Mouse (Mus musculus) midbrain, embryonic 15.5 days (tissue): Measurements from ENCODE around the gene 3110082I17Rik. TPM values are rescaled to one million over a fixed set of nuclear protein-coding genes. Genes with fewer than 3 reads are reported as not detected.

ENCODE experiments used
- ATAC-seq: fragments of 200-750 bp; cut with Nextera tagmentation; replicated peaks from 2 replicates; pipeline ENCODE4 v1.8.0; 2017; ENCODE audit warnings: moderate TSS enrichment
- H3K27ac ChIP-seq: fragments of 300-500 bp; sonication (generic); 2 replicates; pipeline ENCODE4 v1.5.1; 2015; ENCODE audit warnings: mild to moderate bottlenecking, inconsistent platforms
- H3K27me3 ChIP-seq: fragments of 300-500 bp; sonication (generic); replicated peaks from 2 replicates; pipeline ENCODE4 v1.6.1; 2015; ENCODE audit warnings: inconsistent platforms
- H3K36me3 ChIP-seq: fragments of 300-500 bp; sonication (generic); replicated peaks from 2 replicates; pipeline ENCODE4 v1.6.1; 2015; ENCODE audit warnings: inconsistent platforms
- H3K4me1 ChIP-seq: fragments of 300-500 bp; sonication (generic); 2 replicates; pipeline ENCODE4 v1.6.1; 2015; ENCODE audit warnings: inconsistent platforms
- H3K4me2 ChIP-seq: fragments of 300-500 bp; sonication (generic); 2 replicates; pipeline ENCODE4 v1.6.1; 2015; ENCODE audit warnings: inconsistent platforms, mild to moderate bottlenecking, moderate library complexity
- H3K4me3 ChIP-seq: fragments of 300-500 bp; sonication (generic); 2 replicates; pipeline ENCODE4 v1.5.1; 2015; ENCODE audit warnings: mild to moderate bottlenecking, inconsistent platforms
- H3K9ac ChIP-seq: fragments of 300-500 bp; sonication (generic); 2 replicates; pipeline ENCODE4 v1.6.1; 2015; ENCODE audit warnings: mild to moderate bottlenecking, inconsistent platforms
- H3K9me3 ChIP-seq: fragments of 300-500 bp; sonication (generic); 2 replicates; pipeline ENCODE4 v1.6.1; 2016; ENCODE audit warnings: inconsistent platforms
- WGBS: fragments of 180-500 bp; shearing (Covaris S2); methylation state at CpG from one replicate; pipeline ENCODE4 v1.1.7; 2015; ENCODE audit warnings: mixed read lengths; 5-methylcytosine and 5-hydroxymethylcytosine counted together
- polyA plus RNA-seq: library from polyadenylated mRNA; unstranded; fragments of >200 nt; fragmentation: Nextera tagmentation; extraction: Ambion mirVana; gene quantifications from 2 replicates; pipeline ENCODE4 v1.2.1, GENCODE M21; 2015

The 3110082I17Rik gene
- polyA plus RNA-seq, 1 experiment from 2014 or later = 16.7 TPM

DNA sequence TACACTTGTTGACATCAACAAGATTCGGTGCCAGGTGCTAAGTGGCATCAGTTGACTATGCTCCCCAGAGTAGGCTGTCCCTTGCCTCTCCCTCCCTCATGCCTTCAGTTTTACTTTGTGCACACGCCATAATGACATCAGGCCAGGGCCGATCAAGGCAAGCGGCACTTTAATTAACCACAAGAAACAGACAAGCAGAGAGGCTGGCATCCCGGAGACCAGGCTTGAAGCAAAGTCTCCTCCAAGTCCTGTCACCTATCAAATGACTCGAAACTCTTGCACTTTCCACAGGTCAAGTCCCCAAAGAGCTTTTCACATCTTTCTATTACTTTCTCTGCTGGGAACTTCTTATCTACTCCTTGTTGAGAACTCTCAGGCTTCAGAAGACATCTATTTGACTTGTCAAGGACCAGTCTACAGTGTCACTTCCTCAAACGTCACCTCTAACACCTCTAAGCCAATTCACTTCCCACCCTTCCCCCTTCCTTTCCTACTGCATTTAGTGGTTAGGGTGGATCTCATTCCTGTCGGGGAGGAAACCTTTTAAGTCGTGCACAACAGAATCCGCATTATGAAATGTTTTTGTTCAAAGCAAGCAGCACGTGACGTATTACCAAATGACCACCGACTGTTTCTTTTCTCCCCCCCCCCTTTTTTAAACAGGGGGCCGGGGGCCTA, 23.0 kb upstream of the 3110082I17Rik start:
- no peak overlapping the region for H3K27ac ChIP-seq
- H3K9me3 ChIP-seq = no peaks in the 10 kb centered on the region
- peak overlapping the region; percentile 69 for H3K4me2 ChIP-seq
- peak overlapping the region; percentile 86 for H3K4me3 ChIP-seq
- no peaks in the 10 kb centered on the region for H3K27me3 ChIP-seq
- ATAC-seq = no peak
- H3K36me3 ChIP-seq = peaks cover 23% of the 10 kb centered on the region
- H3K9ac ChIP-seq = peak overlapping the region; percentile 79; the same call in 1 of the 2 replicates
- H3K4me1 ChIP-seq = peaks cover 16% of the 10 kb centered on the region
- 59% methylated on average over 14 of the region's 14 CpGs for WGBS

DNA sequence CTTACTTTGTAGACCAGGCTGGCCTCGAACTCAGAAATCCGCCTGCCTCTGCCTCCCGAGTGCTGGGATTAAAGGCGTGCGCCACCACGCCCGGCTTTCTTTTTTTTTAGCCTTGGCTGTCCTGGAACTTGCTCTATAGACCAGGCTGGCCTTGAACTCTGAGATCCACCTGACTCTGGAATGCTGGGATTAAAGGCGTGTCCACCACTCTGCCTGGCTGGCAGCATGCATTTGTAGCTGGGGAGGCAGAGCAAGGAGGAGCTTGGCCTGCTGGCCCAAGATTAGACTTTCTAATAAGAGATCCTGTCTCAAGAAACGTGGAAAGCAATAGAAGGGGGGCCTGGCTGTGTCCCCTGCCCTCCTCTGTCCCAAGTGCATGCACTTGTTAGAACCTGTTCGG, 20.1 kb upstream of the 3110082I17Rik start:
- H3K36me3 ChIP-seq = peaks cover 44% of the 10 kb centered on the region
- H3K27me3 ChIP-seq = no peaks in the 10 kb centered on the region
- H3K4me1 ChIP-seq = peaks cover 16% of the 10 kb centered on the region
- no peak overlapping the region for H3K4me3 ChIP-seq
- H3K4me2 ChIP-seq = no peak overlapping the region
- ATAC-seq = no peak
- H3K9ac ChIP-seq = no peak overlapping the region
- H3K27ac ChIP-seq = no peak overlapping the region
- H3K9me3 ChIP-seq = no peaks in the 10 kb centered on the region
- WGBS = 93% methylated on average over 10 of the region's 10 CpGs

DNA sequence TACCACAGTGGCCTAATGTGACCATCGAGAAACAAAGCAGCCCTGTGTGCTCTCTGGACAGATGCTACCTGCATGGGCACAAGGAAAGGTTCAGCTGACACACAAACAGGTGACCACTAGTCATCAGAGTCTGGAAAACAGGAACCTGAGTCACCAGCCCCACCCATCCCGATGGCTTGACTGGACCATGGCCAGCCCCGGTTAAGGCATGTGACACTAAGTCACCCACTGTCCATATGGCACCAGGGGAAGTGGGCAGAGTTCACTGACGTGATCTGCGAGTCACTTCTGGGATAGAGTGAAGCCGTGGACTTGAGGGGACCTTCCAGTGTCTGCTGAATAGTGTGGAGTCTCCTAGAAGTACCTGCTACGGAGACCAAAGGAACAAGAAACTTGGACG, 18.8 kb upstream of the 3110082I17Rik start:
- Histone ChIP-seq H3K27me3 (no peaks in the 10 kb centered on the region), H3K4me2 (no peak overlapping the region), H3K4me3 (no peak overlapping the region), H3K9ac (no peak overlapping the region), H3K4me1 (peaks cover 16% of the 10 kb centered on the region), H3K36me3 (peaks cover 49% of the 10 kb centered on the region), H3K27ac (no peak overlapping the region), H3K9me3 (no peaks in the 10 kb centered on the region)
- 95% methylated on average over 8 of the region's 8 CpGs for WGBS
- no peak for ATAC-seq

DNA sequence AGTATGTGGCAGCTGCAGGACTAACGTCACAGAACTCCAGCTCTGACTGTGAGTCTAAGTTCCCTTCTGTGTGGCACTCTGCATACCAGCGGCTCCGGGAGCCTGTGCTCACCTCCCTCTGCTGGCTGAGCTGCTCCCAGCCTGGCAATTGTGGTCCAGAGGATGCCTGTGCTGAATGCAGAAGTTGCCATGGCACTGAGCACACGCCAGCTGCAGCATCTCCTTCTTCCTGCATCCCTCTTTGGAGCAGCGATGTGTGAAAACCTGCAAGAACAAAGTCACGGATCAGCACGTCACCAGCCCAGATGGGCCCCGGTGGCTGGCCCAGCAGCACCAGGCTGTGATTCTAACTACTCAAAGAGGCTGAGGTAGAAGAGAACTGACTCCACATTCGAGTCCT, 14.4 kb upstream of the 3110082I17Rik start:
- Histone ChIP-seq H3K27me3 (no peaks in the 10 kb centered on the region), H3K27ac (no peak overlapping the region), H3K4me1 (no peaks in the 10 kb centered on the region), H3K4me2 (no peak overlapping the region), H3K4me3 (no peak overlapping the region), H3K9ac (no peak overlapping the region), H3K36me3 (peaks cover 62% of the 10 kb centered on the region), H3K9me3 (no peaks in the 10 kb centered on the region)
- no peak for ATAC-seq
- WGBS = 65% methylated on average over 9 of the region's 9 CpGs

DNA sequence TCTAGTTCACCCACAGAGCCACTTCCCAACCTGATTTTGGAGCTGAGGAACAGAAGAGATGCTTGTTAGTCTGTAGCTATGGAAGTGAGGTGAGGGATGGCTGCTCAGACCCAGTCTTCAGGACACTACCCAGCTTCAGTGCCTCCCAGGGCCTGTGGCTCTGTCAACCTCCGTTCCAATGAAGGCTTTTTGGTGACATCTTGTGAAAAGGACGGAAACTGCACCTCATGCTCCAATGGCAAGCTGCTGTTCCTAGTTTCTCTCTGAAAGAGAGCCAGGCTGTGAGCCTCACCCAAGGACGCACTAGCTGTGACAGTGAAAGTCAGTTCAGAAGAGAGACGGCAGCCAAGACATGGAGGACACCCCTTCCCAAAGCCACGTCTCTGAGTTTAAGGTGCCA, 7.7 kb upstream of the 3110082I17Rik start:
- Histone ChIP-seq H3K36me3 (peaks cover 15% of the 10 kb centered on the region), H3K9me3 (no peaks in the 10 kb centered on the region), H3K4me2 (no peak overlapping the region), H3K27ac (no peak overlapping the region), H3K27me3 (no peaks in the 10 kb centered on the region), H3K9ac (no peak overlapping the region), H3K4me3 (no peak overlapping the region), H3K4me1 (no peaks in the 10 kb centered on the region)
- no peak for ATAC-seq
- 44% methylated on average over 5 of the region's 5 CpGs for WGBS

DNA sequence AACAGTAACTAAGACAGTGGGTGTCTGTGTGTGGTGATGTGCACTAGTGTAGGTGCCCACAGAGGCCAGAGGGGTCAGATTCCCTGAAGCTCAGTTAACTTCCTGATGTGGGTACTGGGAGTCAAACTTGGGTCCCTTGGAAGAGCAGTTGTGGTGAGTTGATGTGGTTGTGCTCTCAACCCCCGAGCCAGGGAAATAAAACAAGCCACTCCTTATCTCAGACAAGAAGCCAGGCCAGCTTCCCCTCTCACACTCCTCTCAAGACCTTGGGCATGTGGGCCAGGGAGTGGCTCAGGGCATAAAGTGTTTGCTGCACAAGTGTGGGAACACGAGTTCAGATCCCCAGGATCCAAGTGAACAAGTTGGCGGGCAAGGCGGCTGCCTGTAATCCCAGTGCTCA, 6.5 kb upstream of the 3110082I17Rik start:
- no peak overlapping the region for H3K9ac ChIP-seq
- no peak overlapping the region for H3K27ac ChIP-seq
- H3K4me2 ChIP-seq = no peak overlapping the region
- no peaks in the 10 kb centered on the region for H3K4me1 ChIP-seq
- no peaks in the 10 kb centered on the region for H3K27me3 ChIP-seq
- H3K36me3 ChIP-seq = peaks cover 5% of the 10 kb centered on the region
- WGBS = 69% methylated on average over 4 of the region's 4 CpGs
- H3K4me3 ChIP-seq = no peak overlapping the region
- H3K9me3 ChIP-seq = no peaks in the 10 kb centered on the region
- no peak for ATAC-seq

DNA sequence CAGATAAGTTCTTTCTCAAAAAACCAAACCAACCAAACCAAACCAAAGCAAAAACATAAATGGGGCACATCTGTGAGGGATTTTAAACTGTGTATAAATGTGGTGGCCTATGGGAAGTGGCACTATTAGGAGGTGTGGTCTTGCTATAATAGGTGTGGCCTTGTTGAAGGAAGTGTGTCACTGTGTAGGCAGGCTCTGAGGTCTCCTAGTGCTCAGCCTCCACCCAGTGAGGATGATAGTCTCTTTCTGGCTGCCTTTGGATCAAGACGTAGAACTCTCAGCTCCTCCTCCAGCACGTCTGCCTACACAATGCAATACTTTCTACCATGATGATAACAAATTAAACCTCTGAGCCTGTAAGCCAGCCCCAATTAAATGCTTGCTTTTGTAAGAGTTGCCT, 6.0 kb upstream of the 3110082I17Rik start:
- Histone ChIP-seq H3K27me3 (no peaks in the 10 kb centered on the region), H3K27ac (no peak overlapping the region), H3K4me2 (no peak overlapping the region), H3K4me3 (no peak overlapping the region), H3K9me3 (no peaks in the 10 kb centered on the region), H3K9ac (no peak overlapping the region), H3K4me1 (no peaks in the 10 kb centered on the region), H3K36me3 (peaks cover 1% of the 10 kb centered on the region)
- ATAC-seq = no peak
- 80% methylated on average over 2 of the region's 2 CpGs for WGBS

DNA sequence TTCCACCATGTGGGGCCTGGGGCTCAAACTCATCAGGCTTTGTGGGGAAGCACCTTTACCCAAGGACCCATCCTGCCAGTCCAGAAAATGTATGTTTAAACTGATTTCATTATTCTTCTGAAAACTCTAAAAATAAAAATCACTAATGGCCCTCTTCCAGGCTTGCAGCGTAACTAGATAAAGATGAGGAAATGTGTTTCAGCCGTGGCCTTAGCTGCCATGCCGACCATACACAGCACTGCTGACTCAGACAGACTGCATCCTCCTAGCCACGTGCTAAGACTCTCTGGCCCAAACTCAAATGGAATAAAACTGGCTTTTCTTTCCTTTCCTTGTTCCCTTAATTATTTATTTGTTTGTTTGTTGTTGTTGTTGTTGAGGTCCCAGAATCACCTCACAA, 4.5 kb upstream of the 3110082I17Rik start:
- Histone ChIP-seq H3K27ac (no peak overlapping the region), H3K4me2 (no peak overlapping the region), H3K27me3 (no peaks in the 10 kb centered on the region), H3K9me3 (no peaks in the 10 kb centered on the region), H3K9ac (no peak overlapping the region), H3K4me1 (peaks cover 7% of the 10 kb centered on the region), H3K36me3 (no peaks in the 10 kb centered on the region), H3K4me3 (no peak overlapping the region)
- WGBS = 80% methylated on average over 4 of the region's 4 CpGs
- no peak for ATAC-seq

DNA sequence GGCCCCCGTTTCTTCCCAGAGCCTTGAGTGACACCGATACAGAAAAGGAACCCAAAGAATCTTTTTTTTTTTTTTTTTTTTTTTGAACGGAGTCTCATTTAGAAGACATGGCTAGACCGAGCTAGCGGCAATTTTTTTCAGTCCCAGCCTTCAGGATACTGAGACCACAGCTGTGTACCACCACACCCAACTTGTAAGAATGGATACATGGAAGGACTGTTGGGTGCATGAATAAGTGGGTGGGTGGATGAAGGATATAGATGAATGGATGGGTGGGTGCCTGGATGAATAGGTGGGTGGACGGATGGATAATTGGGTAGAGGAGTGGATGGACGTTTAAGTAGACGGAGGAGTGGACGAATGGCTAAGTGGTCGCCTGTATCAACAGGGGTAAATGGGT, 389 bp downstream of the 3110082I17Rik start:
- no peaks in the 10 kb centered on the region for H3K9me3 ChIP-seq
- H3K27me3 ChIP-seq = no peaks in the 10 kb centered on the region
- H3K9ac ChIP-seq = peak overlapping the region; percentile 57
- 8% methylated on average over 10 of the region's 10 CpGs for WGBS
- peak; percentile 56 for ATAC-seq
- no peak overlapping the region for H3K27ac ChIP-seq
- no peaks in the 10 kb centered on the region; the same call in 1 of the 2 replicates for H3K36me3 ChIP-seq
- H3K4me3 ChIP-seq = peak overlapping the region; percentile 81
- H3K4me1 ChIP-seq = peaks cover 15% of the 10 kb centered on the region
- H3K4me2 ChIP-seq = peak overlapping the region; percentile 79

DNA sequence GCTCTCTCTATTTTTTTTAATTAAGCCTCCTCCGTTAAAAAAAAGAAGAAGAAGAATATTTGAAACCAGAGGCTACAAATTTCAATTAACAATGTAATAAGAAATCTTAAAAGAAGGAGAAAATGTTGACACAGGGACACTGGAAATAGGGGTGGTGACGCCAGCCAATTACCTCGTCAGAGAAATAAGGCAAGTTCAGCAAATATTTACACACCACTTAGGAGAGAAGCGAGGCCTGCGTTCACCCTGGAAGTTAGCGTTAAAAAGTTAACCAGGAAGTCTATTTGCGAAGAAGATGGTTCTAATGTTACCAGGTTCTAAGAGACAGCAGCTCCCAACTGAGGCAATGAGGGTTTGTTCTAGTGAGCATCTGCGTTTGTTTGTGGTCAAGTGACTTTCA, 3.1 kb downstream of the 3110082I17Rik start:
- no peaks in the 10 kb centered on the region; the same call in 1 of the 2 replicates for H3K36me3 ChIP-seq
- ATAC-seq = no peak
- H3K9ac ChIP-seq = no peak overlapping the region
- no peak overlapping the region for H3K27ac ChIP-seq
- H3K4me2 ChIP-seq = no peak overlapping the region
- no peaks in the 10 kb centered on the region for H3K9me3 ChIP-seq
- WGBS = 87% methylated on average over 8 of the region's 8 CpGs
- H3K4me3 ChIP-seq = no peak overlapping the region
- no peaks in the 10 kb centered on the region for H3K27me3 ChIP-seq
- H3K4me1 ChIP-seq = peaks cover 15% of the 10 kb centered on the region

DNA sequence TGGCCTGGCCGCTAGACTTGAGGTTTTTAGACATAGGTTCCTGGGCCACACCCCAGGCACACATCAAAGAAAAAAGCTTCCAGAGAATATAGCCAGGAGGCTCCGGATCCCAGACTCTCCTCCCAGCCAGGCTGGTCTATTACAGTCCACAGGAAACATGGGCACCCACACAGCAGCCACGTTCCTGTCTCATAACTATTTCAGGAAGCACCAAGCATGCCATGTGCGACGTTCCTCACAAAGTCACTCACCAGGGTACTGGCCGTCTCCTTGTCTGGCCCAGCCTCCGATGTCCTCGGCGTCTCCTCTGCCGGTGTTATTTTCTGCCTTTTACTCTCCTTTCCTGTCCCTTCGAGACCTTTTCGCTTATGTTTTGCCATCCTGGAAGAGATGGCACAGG, 5.2 kb downstream of the 3110082I17Rik start:
- Histone ChIP-seq H3K27ac (no peak overlapping the region), H3K9ac (no peak overlapping the region), H3K36me3 (no peaks in the 10 kb centered on the region; the same call in 1 of the 2 replicates), H3K4me3 (no peak overlapping the region), H3K4me2 (no peak overlapping the region), H3K27me3 (no peaks in the 10 kb centered on the region), H3K4me1 (peaks cover 10% of the 10 kb centered on the region), H3K9me3 (no peaks in the 10 kb centered on the region)
- ATAC-seq = no peak
- 90% methylated on average over 12 of the region's 12 CpGs for WGBS

DNA sequence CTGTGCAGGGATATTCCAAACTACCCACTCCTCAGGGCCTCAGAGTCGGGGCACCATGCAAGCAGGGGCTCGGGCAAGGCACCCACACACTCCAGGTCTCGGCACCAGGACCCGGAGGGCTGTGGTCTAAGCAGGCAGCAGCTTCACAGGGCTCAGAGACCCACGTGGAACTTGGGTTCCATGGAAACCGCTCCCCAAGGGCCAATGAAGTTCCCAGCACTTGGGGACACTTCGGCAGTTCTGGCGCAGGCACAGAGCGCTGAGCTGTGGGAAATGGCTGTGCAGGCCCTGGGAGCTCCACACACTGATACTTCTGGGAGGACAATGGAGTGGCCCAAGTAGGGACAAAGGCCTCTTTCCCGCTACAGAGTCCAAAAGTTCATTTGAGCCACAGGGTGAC, 7.3 kb downstream of the 3110082I17Rik start:
- Histone ChIP-seq H3K27me3 (no peaks in the 10 kb centered on the region), H3K4me2 (no peak overlapping the region), H3K9ac (no peak overlapping the region), H3K4me3 (no peak overlapping the region), H3K27ac (peak overlapping the region; percentile 29; the same call in 1 of the 2 replicates), H3K36me3 (no peaks in the 10 kb centered on the region; the same call in 1 of the 2 replicates), H3K4me1 (peaks cover 12% of the 10 kb centered on the region), H3K9me3 (no peaks in the 10 kb centered on the region)
- 85% methylated on average over 10 of the region's 10 CpGs for WGBS
- no peak for ATAC-seq

DNA sequence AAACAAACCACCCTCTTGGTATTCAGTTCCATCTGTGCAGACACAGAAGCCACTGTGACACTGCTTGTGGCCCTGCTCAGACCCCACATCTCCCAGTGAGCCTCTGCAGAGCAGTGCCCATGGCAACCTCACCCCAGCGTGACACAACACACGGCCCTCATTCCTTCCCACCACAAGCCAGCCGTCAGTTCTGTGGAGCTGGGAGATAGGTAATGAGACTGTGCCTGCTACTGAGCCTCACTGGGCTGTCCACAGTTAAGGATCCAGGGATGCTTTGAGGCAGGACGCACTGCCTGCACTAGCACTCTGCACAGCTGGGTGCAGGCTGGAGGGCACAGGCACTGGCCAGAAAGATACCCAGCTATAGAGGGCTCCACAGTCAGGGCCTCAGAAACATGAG, 10.4 kb downstream of the 3110082I17Rik start:
- H3K4me3 ChIP-seq = no peak overlapping the region
- peak overlapping the region; percentile 44; the same call in 1 of the 2 replicates for H3K27ac ChIP-seq
- H3K27me3 ChIP-seq = no peaks in the 10 kb centered on the region
- H3K9ac ChIP-seq = no peak overlapping the region
- no peak overlapping the region for H3K4me2 ChIP-seq
- no peak for ATAC-seq
- peaks cover 12% of the 10 kb centered on the region for H3K4me1 ChIP-seq
- 33% methylated on average over 4 of the region's 4 CpGs for WGBS
- H3K9me3 ChIP-seq = no peaks in the 10 kb centered on the region
- H3K36me3 ChIP-seq = no peaks in the 10 kb centered on the region; the same call in 1 of the 2 replicates
